Mouse (Mus musculus) ZHBTc4 (cell line): ENCODE measurements at regions not wholly inside any gene's neighbourhood (a gene's known extent, or its start where the extent isn't known, plus 50 kb on each side); places are given as distances from the start of the nearest gene placed in this dataset.

Source experiments
- DNase-seq: peaks from one replicate; pipeline ENCODE4 v3.0.0-alpha.2; 2011; ENCODE audit warnings: low read depth, low spot score

DNA sequence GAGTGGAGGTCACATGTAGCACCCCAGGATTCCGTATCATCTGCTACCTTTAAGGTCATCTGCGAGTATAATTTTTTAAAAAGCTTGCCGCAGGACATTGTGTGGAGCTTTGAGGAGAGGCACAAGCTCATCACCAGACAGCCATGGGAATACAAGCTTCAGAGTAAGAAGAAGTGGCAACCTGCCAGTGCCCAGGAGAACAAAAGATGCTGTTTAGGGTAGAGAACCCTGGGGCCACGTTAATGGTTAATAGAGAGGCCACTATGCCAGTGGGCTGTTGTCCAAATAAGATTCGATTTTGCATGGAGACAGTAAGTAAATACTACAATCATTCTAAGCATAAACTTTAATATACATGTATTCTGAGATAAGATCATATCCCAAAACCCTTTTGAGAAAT, 450.0 kb upstream of the Nrp1 start:
- DNase-seq = no peak

DNA sequence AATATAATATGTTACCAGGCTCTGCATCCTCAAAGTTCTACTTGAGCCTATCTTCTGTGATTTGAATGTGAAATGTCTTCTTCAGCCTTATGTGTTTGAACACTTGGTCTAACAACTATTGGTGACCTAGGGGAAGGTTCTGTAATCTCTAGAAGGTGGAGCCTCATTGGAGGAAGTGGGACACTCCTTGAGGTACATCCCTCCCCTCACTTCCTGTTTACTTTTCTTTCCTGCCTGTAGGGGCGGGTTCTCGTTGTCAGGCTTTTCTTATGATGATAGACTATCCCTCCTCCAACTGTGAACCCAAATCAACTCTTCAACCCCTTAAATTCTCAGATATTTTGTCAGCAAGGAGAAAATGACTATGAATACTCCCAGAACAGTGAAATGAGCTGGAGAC, 448.8 kb upstream of the Nrp1 start:
- DNase-seq = no peak

DNA sequence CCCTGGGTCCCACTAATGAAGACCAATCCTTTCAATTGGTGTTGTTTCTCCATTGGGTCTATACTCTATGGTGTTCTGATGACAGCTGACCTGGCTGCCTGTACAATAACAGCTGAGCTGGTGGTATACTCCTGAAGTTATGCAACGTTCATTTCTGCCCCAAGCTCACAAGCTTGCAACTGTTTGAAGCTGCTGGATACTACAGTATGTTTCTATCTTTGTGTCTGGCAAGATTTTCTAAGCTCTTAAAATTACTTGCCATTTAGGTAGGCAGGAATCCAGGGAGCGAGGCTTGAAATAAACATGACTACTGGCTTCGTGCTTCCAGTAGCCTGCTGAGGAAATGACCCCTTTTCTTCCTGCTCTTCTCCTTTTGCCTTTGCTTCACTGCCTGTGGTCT, 444.3 kb upstream of the Nrp1 start:
- no peak for DNase-seq

DNA sequence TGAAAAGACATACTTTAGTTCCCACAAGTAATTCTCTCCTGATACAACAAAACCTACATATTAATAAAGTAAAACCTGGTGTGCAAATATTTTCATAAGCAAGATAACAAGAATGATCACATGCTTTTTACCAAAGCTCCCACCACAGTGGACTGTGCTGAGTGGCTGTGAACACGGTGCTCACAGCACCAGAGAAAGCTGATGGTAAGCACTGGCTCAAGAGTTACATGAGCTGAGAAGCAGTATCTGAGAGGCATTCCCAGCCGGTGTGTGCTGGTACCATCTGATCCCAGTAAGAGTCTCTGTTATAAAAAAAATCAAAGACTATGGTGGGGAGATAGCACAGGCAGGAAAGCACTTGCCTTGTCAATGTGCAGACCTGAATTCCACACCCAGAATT, 443.5 kb upstream of the Nrp1 start:
- DNase-seq = no peak

DNA sequence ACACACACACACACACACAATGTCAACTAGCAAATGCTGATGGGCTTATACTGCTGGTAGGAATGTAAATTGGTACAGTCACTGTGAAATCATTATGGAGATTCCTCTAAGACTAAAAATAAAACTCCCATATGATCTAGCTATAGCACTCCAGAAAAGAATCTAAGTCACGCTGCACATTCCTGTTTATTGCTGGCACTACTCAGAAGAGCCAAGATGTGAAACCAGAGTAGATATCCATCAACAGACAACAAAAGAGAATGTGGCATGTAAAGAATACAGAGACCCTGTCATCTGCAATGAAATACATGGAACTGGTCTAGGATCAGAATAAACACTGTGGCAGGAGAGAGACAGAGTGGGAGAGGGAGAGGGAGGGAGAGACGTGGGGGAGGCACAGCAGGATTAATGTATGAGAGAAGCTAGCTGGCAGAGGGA, 442.8 kb upstream of the Nrp1 start:
- DNase-seq = no peak

DNA sequence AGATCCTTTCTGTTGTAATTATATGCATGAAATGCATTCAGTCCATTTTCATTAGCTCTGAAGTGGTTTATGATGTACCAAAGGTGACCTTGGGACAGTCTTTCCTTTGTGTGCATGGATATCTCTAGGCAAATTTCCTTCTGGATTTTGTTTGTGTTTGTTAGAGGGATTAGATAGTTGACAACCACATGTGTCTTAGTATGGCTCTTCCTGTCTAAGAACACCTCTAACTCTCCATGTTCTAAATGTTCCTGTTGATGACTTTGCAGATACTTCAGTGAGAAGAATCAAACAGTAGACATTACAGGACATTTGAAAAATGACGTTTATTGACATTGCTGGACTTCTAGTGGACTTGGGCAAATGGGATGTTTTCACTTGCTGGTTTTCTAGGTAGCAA, 436.5 kb upstream of the Nrp1 start:
- no peak for DNase-seq

DNA sequence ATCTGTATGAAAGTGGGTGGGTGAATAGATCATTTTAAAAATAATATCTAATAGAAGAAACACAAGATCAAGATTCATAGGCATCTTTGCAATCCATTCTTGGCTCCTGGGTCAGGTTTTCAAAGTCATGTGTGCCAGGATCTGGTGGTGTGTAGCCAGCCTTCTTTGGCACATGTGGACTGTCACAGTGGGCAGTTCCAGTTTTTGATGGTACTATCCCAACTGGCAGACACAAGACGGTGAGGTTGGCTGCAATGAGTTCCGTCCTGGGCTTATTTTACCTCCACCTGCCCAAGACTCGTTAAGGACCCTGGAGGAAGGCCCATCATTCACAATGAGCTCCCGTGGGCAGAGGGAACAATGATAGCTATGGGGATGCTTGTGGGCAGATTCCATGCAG, 435.1 kb upstream of the Nrp1 start:
- no peak for DNase-seq

DNA sequence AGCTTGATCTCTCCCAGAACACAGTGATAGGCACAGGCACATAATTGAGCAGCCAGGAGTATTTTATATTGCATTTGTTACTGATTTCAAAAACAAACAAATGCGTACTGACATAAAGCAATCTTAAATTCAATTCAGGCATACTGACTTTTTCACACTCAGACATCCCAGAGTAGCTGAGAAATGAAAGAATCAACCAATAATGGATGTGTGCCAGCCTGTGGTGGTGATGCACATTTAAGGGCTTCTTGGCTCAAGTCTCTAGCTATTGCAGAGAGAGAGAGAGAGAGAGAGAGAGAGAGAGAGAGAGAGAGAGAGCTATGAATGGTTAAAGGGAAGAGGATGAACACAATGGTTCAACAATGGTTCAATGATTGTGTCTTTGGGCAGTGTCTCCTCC, 426.1 kb upstream of the Nrp1 start:
- no peak for DNase-seq

DNA sequence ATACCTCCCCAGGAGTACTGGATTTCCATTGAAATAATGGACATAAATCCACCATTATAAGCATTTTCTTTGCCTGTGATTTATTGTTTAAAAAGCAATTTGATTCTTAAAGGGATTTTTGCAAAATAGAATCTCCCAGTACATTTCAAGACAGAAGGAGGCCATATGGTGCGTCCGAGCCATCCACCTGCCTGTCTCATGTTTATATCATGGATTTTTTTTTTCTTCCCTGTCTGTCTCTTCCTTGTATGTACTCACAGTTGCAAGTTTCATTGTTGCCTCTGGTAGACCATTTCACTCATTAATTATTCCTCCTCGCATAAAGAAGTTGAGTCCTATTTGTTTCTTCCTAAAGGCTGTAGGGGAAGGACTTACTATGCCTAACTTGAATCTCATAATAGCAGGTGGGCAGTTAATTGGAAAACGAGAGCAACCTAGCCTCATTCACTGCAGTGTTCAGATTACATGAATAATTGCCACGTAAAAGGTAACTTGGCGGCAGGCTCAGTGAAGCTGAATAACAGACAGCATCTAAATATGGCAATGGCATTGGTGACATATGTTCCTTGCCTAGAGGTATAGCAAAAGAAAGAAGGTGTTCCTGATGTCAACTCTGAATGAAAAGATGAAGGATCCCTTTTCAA, 421.5 kb upstream of the Nrp1 start:
- DNase-seq = no peak

DNA sequence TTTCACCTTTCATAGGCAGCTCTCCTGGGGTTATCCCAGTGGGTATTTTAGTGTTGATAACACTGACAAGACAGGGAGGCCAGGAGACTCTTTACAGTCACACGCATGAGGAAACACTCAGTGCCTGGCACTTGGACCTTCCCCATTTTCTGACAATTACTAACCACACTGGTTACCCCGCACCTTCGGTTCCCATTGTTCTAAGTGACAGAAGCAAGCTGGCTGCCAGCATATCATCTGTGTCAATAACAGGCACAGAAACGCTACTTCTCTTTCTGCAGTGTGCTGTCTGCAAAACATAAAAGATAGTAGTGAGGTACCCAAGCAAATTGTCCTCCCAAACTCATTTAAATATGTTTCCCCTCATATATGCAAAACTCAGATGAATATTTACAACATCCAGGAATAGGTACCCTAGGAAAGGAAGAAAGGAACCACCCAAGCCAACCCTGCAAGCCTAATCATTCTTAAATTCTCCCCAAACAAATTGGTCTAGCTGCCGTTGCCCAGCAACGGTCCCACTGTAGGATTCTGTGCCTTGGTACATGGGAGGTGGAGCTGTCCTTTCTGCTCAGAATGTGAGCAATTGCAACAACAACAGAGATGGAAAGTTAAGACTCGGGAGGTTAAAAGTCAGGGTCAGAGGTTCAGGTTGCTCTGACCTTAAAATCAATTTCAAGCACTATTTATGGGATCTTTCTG, 419.0 kb upstream of the Nrp1 start:
- no peak for DNase-seq

DNA sequence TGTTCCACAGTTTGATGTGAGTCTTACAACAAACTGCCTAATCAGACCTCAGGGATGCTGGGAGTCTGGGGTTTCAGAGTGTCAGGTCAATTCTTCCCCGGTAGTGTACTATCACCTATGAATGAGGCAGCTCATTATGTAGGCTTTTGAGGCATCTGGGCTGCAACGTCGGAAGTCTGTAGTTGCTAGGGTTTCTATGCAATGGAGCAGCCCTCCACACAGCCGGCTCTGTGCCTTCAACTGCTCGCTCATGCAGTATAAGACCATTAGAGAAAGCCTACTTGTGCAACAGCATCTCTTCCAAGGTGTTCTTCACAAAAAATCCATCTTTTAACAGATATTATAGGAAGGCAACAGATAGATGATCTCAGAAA, 418.4 kb upstream of the Nrp1 start:
- DNase-seq = no peak

DNA sequence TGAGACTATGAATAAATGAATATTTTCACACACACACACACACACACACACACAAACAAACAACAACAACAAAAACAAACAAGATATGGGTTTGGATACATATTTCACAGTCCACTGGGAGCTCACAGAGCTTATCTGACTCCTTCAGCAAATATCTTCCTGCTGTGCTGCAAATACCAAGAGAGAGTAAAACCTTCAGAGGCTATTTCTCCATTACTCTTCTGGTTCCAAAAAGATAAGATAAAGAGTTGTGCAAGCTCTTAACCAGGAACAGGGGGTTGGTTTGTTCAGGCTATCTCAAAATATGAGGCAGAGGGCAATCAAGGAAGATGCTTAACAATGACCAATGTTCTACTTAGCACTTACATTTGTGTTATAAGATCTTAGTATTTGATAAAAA, 416.1 kb upstream of the Nrp1 start:
- DNase-seq = no peak

DNA sequence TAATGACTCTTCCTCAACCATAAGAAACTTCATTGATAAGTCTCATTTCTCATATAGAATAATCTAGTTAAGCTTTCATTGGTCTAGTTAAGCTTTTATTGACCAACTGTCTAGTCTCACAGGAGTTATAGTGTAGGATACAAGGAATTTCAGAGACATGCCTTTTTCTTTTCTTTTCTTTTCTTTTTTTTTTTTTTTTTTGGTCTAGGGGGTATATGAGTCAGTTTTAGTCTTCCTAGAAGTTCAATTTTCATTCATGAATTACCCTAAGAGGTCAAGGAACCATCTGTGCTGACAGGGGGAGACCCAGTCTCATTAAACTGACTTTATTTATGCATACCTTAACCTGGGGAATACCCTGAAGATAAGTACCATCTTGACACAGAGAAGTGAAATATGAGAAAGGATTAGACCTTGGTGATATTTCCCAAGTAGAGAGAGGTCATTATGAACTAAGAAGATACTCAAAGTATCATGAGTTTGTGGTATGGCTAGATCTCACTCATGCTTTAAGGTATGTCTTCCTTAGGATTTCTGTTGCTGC, 413.4 kb upstream of the Nrp1 start:
- no peak for DNase-seq

DNA sequence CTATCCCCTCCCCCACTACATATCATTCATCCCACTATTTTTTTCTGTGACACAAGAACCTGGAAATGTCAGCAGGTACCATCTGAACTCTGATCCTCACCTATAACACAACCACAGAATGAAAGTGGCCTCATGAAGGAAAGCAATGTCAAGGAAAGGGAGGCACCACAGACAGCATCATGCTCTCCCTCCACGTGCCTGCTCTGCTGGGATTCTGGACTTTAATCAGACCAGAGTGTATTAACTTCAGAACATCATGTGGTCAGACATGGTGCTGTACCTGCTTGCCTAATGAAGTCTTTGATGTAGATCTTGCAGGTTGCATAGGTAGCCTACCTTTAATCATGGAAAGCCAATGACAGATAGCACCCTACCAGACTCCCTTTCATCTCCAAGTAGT, 400.8 kb upstream of the Nrp1 start:
- no peak for DNase-seq

DNA sequence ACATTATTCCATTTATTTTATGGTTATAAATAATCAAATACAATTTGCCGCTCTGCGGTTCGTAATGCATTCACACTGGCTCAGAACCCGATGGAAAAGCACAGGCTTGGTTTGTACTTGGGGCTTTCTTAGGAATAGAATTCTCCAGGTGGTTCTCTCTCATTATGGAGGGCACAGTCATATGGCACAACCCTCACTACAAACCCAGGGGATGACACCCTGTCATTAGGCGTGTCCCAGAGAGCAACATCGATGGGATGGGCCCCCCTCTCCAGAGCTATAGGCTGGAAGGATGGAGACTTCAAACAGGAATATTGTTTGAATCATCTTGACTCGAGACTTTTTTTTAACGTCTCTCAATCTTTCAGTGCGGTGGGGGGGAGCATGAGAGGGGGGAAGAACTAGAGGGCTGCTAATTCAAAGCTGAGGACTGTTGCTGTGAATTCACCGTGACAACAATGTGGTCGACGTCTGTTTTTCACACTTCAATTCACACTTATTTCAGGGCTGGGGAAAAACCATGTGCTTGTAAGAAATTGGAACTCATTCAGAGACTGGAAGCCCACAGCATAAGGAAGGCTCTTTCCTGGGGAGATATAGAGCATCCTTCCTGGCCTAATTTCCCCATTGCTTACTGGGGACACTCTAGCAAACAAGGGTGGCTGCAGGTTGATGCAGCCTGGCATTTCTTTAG, 399.9 kb upstream of the Nrp1 start:
- no peak for DNase-seq

DNA sequence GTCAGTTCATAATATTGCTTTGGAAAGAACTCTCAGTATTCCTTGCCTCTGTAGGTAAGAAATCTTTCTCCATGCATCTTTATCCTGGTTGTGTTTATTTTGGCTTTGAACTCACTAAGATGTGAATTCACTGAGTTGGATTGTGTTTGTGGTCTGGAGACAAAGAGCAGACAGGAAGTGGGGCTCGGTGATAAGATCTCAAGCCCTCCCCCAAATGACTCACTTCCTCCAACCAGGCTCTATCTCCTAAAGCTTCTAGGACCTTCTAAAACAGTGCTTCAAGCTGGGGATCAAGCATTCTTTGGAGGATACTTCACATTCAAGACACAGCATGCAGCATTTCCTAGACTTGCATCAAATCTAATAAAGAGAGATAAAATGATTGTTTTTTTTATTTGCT, 395.5 kb upstream of the Nrp1 start:
- no peak for DNase-seq

DNA sequence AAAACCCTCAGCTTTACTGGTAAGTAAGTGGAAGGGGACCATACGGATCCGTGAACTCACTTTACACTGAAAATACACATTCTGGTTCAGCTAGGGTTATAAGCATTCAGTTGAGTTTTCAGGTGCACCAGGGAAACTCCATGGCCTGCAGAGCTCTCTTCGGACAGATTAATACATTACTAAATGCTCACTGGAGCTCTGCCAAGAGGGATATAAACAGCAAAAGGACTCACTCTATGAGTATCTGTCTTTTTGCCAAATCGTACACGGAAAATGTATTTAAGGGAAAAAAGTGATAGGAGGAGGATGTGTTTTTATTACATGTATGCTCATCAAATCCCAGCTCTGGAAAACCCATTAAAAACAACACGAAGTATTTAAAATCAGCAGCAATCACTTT, 394.8 kb upstream of the Nrp1 start:
- no peak for DNase-seq

DNA sequence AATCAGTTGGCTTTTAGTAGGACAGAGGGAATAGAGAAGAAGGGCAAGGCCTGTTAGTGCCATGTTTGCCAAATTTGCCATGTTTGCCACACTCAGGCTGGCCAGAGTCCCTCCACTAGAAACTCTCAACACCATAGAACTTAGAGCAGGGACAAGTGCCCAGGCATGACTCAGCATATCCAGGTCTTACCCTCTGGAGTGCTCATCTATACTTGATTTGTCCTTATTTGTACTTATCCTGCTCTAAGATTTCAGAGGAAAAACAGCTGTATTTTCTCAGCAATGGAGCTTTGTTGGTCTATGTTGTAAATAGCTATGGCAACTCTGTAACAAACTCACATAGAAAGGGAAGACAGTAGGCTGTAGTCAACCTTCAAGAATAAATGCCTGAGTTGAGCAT, 393.6 kb upstream of the Nrp1 start:
- DNase-seq = no peak

DNA sequence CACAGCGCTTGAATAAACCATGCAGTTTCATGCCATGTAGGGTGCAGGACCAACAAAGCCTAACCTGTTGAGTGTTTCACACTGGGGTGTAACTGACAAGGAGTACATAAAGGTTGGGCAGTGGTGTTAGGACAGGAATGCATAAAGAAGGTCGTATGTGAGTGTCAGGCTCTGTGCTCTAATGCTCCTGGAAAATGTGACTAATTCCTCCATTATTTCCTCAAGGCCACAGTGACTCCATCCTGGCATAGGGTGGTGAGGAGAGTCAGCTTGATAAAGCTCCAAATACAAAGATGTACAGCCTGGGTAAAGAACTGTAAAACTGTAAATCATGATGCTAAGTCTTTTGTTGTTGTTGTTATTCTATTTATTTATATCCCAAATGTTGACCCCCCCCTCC, 393.1 kb upstream of the Nrp1 start:
- no peak for DNase-seq

DNA sequence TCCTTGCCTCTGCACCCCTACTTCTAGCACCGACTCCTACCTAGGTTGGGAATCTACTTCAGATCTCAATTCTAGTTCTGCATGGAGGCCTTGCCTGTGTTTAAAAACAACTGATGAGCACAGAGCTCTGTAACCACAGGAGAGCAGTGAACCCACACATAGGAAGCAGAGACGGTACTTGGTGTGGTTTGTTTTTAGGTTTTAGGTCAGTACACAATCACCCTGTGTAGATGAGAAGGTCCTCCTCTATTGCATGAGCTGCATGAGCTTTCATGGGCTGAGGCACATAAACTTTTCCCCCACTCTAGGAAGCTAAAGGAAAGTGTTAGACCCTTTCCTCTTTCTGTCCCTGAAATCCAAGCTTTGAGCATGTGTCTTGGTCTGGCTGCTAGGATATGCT, 390.4 kb upstream of the Nrp1 start:
- DNase-seq = no peak

DNA sequence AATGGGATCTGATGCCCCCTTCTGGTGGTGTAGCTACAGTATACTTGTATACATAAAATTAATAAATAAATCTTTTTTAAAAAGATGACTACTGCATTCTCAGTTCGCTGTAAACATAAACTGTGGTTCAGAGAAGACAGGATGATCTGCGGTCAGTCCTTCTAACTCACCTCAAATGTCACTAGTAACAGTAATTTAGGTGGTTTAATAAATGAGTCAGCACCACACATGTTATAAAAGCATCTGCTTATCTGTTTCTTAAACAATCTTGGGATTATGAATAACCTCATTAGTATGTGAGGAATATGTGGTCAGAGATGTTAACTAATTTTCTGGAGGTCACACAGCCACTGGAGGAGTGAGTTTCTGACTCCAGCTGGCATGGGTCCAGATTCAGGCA, 385.2 kb upstream of the Nrp1 start:
- no peak for DNase-seq

DNA sequence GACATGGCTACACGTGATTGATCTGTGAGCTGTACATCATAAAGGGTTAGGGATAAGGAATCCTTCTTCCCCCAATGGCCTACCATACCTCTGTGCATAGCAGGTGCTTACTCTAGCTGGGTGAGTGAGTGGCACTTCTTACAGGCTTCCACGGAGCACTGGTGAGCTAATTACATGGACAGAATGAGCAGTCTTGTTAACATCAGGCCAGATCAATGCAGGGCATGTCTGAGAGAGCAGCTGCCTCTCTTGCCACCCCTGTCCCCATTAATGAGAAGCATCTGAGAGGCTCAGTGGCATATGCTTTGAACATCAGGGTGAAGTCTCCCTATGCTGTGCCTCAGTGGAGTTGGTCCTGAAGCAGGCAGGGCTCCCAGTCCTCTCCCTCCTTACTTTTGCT, 380.7 kb upstream of the Nrp1 start:
- DNase-seq = no peak
